Mouse (Mus musculus) embryonic facial prominence, embryonic 12.5 days (tissue): ENCODE data around the gene Iqck. TPM values are rescaled to one million over a fixed set of nuclear protein-coding genes. Genes with fewer than 3 reads are reported as not detected.

Experiments
- ATAC-seq: fragments of 200-750 bp; cut with Nextera tagmentation; 2 replicates; pipeline ENCODE4 v1.8.0; 2017; ENCODE audit not compliant: insufficient number of reproducible peaks, insufficient read depth, low FRiP score, low TSS enrichment
- H3K27ac ChIP-seq: fragments of 300-500 bp; sonication (generic); 2 replicates; pipeline ENCODE4 v1.5.1; 2016; ENCODE audit warnings: mild to moderate bottlenecking
- H3K27me3 ChIP-seq: fragments of 300-500 bp; sonication (generic); 2 replicates; pipeline ENCODE4 v1.6.1; 2016; ENCODE audit warnings: mild to moderate bottlenecking, moderate library complexity
- H3K36me3 ChIP-seq: fragments of 300-500 bp; sonication (generic); 2 replicates; pipeline ENCODE4 v1.6.1; 2016; ENCODE audit warnings: mild to moderate bottlenecking
- H3K4me1 ChIP-seq: fragments of 300-500 bp; sonication (generic); 2 replicates; pipeline ENCODE4 v1.6.1; 2016
- H3K4me2 ChIP-seq: fragments of 300-500 bp; sonication (generic); replicated peaks from 2 replicates; pipeline ENCODE4 v1.6.1; 2016; ENCODE audit warnings: mild to moderate bottlenecking, moderate library complexity
- H3K4me3 ChIP-seq: fragments of 300-500 bp; sonication (generic); 2 replicates; pipeline ENCODE4 v1.5.1; 2016; ENCODE audit warnings: mild to moderate bottlenecking
- H3K9ac ChIP-seq: fragments of 300-500 bp; sonication (generic); 2 replicates; pipeline ENCODE4 v1.6.1; 2016; ENCODE audit warnings: mild to moderate bottlenecking, moderate library complexity
- H3K9me3 ChIP-seq: fragments of 300-500 bp; sonication (generic); 2 replicates; pipeline ENCODE4 v1.6.1; 2016; ENCODE audit warnings: mild to moderate bottlenecking, moderate library complexity
- WGBS: fragments of 180-500 bp; shearing (Covaris S2); methylation state at CpG from one replicate; pipeline ENCODE4 v1.1.7; 2016; 5-methylcytosine and 5-hydroxymethylcytosine counted together
- polyA plus RNA-seq: library from polyadenylated mRNA; unstranded; fragments of >200 nt; fragmentation: Nextera tagmentation; extraction: Ambion mirVana; gene quantifications from 2 replicates; pipeline ENCODE4 v1.2.1, GENCODE M21; 2016

Gene Iqck
- polyA plus RNA-seq, 1 experiment from 2014 or later, result 3.5 TPM

DNA sequence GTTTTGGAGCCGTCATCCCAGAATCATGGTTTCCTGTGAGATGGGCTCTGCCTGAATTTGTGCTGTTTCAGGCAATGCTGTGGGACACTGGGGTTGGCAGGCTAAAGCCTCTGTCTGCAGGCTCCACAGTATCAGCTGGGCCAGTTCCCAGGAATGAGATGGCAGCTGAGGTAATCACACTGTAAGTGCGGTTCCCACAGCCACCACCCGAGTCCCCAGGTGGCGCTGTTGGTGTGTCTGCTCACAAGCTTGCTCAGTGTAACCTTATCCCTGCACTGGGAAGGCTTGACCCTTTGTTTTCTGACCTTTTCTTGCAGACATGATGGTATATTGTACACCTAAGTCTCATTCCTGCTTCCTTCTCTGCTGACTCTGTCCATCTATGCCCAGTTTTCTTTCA lies 164.0 kb downstream of the Iqck start:
- ATAC-seq, result no peak
- H3K4me2 ChIP-seq, result no peak overlapping the region

More for the DNA sequence above, 164.0 kb downstream of the Iqck start:
- H3K27ac ChIP-seq, result no peak overlapping the region
- H3K4me3 ChIP-seq, result no peak overlapping the region
- H3K9ac ChIP-seq, result no peak overlapping the region
- H3K36me3 ChIP-seq, result no peaks in the 10 kb centered on the region
- H3K27me3 ChIP-seq, result no peaks in the 10 kb centered on the region
- H3K4me1 ChIP-seq, result no peaks in the 10 kb centered on the region
- WGBS, result 16% methylated on average over 4 of the region's 4 CpGs
- H3K9me3 ChIP-seq, result no peaks in the 10 kb centered on the region

Other genes starting within 250 kb of the Iqck start
- 79.3 and 80.6 TPM in 2 replicates for gene Gde1, start 150.0 kb upstream of the Iqck start, polyA plus RNA-seq
- 28.1 and 34.3 TPM in 2 replicates for gene Ccp110, start 143.2 kb upstream of the Iqck start, polyA plus RNA-seq
- gene Vps35l, start 115.5 kb upstream of the Iqck start, polyA plus RNA-seq, result 76.5 and 81.1 TPM in 2 replicates
- 118 and 120 TPM in 2 replicates for gene Knop1, start 502 bp downstream of the Iqck start, polyA plus RNA-seq
- 9.2 and 10.5 TPM in 2 replicates for gene Gprc5b, start 139.5 kb downstream of the Iqck start, polyA plus RNA-seq